In the genomic region with DNA sequence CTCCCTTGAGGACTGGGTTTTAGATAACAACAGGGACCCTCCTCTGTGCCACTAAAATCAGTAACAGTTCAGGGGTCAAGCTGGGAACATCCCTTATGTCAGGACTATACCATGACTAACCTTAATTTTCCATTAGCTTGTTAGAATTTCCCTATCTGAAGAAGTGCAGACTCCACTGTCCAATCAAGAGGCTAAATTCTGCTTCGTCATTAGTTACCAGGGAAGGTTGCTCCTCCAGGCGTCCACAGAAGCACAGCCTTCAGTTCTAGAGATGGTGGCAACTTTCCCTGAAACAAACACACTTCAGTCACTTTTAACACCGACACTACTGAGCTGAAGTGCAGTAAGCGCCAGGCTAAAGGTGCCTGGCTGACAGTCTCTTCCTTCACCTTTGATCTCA, we compare ENCODE assay signal across 1 mouse cellular context.
TF ChIP-seq lines count a peak whose summit lies in the region.

No protein-coding gene starts in this region.

TF ChIP-seq in ES-E14, 5 proteins besides CTCF, POLR2A, EP300 and RAD21:
- TF ChIP-seq ZC3H11A (IDR thresholded peaks at IDR 0.05; ENCODE audit: borderline replicate concordance, low read depth, low read length) (no peak), HCFC1 (IDR thresholded peaks at IDR 0.05; ENCODE audit: borderline replicate concordance, insufficient read depth, low read length) (no peak), MAFK (IDR thresholded peaks at IDR 0.05; ENCODE audit: insufficient read depth, low read depth, low read length) (no peak), CHD2 (IDR thresholded peaks at IDR 0.05; ENCODE audit: low read depth, low read length) (peak; percentile 91), ZNF384 (IDR thresholded peaks at IDR 0.05; ENCODE audit: low read depth, low read length) (no peak)
